Mouse (Mus musculus) 416B (cell line): Measurements from ENCODE around the gene Gm7735.
"Not testable (repeated sequence)": the region's sequence is repeated elsewhere in the genome, so short reads cannot be mapped to it uniquely, and the experiment has no call there.

Source experiments
- DNase-seq: peaks from one replicate; pipeline ENCODE4 v3.0.0; 2011; ENCODE audit warnings: low read depth

Gene Gm7735

DNA sequence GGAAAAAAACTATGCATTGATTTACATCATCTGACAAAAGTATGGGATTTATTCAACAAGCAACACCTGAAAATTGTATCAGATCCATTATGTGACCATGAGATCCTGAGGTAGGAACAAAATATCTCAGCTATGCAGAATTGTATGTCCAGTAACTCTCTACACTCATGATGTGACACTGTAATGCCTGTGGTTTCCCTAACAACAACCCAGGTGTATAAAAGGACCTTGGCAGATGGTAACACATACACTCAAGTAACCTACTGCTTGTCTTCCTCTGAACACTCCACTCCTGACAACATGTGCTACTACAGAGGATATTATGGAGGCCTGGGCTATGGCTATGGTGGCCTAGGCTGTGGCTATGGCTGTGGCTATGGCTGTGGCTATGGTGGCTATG lies at the start of gene Gm7735:
TSS of gene Gm7735 (plus strand) at position 301 of the 400 bp plus-strand sequence.
- DNase-seq, result not testable (repeated sequence)

DNA sequence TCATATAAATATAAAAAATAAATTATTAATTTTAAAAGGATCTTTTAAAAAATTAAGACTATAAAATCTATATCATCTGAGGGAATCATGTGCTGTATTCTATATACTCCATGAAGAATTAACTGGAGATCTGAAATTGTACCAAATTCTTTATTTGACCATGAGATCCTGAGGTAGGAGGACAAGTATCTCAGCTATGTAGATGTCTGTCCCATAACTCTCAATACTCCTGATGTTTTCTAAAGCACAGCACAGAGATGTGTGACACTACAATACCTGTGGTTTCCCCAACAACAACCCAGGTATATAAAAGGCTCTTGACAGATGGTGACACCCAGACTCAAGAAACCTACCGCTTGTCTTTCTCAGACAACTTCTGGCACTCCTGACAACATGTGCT lies 28.7 kb upstream of the Gm7735 start, which contains the start of gene Gm6358:
TSS of gene Gm6358 (plus strand) at position 301 of the 400 bp plus-strand sequence.
- DNase-seq, result no peak

DNA sequence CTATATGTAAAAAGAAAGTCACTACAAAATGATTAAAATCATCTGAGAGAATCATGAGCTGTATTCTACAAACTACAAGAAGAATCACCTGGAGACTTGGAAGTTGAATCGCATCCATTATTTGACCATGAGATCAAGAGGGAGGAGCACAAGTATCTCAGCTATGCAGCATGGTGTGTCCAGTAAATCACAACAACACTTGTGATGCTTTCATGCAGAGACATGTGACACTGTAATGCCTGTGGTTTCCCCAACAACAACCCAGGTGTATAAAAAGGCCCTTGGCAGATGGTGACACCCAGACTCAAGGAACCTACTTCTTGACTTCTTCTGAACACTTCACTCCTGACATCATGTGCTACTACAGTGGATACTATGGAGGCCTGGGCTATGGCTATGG lies 18.5 kb upstream of the Gm7735 start, which contains the start of gene Gm10061:
TSS of gene Gm10061 (plus strand) at position 301 of the 400 bp plus-strand sequence.
- DNase-seq, result no peak

DNA sequence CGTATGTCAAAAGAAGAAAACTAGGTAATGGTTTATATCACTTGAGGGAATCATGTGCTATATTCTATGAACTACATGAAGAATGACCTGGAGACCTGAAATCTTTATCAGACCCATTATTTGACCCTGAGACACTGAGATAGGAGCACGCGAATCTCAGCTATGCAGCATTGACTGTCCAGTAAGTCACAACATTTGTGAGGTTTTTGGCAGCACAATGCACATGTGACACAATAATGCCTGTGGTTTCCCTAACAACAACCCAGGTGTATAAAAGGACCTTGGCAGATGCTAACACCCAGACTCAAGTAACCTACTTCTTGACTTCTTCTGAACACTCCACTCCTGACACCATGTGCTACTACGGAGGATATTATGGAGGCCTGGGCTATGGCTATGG lies 11.6 kb upstream of the Gm7735 start, which contains the start of gene Gm9789:
TSS of gene Gm9789 (plus strand) at position 301 of the 400 bp plus-strand sequence.
- DNase-seq, result no peak

DNA sequence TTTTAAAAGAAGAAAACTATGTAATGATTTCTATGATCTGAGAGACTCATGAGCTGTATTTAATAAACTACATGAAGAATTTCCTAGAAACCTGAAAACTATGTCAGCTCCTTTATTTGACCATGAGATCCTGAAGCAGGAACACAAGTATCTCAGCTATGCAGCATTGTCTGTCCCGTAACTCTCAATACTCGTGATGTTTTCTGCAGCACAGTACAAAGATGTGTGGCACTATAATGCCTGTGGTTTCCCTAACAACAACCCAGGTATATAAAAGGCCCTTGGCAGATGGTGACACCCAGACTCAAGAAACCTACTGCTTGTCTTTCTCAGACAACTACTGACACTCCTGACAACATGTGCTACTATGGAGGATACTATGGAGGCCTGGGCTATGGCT lies 5.1 kb downstream of the Gm7735 start, which contains the start of gene 1110057P08Rik:
TSS of gene 1110057P08Rik (plus strand) at position 301 of the 400 bp plus-strand sequence.
- DNase-seq, result no peak

DNA sequence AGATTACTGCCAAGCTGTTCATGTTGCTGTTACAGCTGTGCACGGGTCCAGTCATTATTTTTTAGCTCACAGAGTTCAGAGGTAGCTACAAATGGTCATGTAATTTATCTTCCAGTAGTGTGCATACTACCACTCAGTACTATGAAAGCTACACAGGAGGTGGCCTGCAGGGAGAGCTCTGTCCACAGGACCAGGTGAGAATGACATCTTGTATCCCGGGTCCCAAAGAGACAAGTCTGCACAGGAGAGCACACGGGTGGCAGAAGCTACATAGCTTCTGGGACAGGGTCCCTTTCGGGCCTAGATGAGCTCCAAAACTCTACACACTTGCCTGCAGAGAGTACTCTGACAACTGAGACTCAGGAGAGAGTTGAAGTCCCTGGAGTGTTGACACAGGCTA lies 19.3 kb downstream of the Gm7735 start:
- no peak for DNase-seq

DNA sequence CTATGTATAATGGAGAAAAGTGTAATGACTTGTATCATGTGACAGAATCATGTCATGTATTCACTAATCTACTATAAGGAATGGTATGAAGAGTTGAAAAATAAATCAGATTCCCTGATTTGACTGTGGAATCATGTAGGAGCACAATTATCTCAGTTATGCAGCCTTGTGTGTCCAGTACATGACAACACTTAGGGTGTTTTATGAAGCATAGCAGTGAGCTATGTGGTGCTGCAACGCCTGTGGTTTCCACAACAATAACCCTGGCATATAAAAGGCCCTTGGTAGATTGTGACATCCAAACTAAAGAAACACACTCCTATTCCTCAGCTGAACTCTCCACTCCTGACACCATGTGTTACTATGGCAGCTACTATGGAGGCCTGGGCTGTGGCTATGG lies 36.3 kb downstream of the Gm7735 start, which contains the start of gene Krtap20-2:
TSS of gene Krtap20-2 (plus strand) at position 301 of the 400 bp plus-strand sequence.
- DNase-seq, result no peak
